In genomic region chr2:57181692-57182541, GRCm38 (mm10) we compare ENCODE assay signal across 8 mouse cellular contexts. TPM values are rescaled to one million over a fixed set of nuclear protein-coding genes. Genes with fewer than 3 reads are reported as not detected.
A peak's percentile ranks its signal among the peaks of the same experiment; 100 is the strongest.
DNase-seq lines count a peak whose midpoint lies in the region; ATAC-seq lines count a peak whose summit lies in the region.

No protein-coding gene starts in this region.

- peak overlapping the region; percentile 62 for H3K9ac ChIP-seq in hindbrain, embryonic 11.5 days (ENCODE audit: low read depth, low read length)

- H3K27ac ChIP-seq in hindbrain, embryonic 11.5 days (ENCODE audit: low read depth, low read length), result peak overlapping the region; percentile 65; the same call in 1 of the 2 replicates

- H3K4me2 ChIP-seq in hindbrain, embryonic 11.5 days (replicated peaks; ENCODE audit: low read depth, low read length), result peak overlapping the region; percentile 19; the same call in 1 of the 2 replicates

- no peaks in the 10 kb centered on the region for H3K9me3 ChIP-seq in hindbrain, embryonic 11.5 days (ENCODE audit: control insufficient read depth, low read length)

- under 1% methylated on average over 37 of the region's 37 CpGs for WGBS in hindbrain, embryonic 11.5 days

- peak; percentile 92 for DNase-seq in MN1 (ENCODE audit: low spot score)
- DNase-seq in cerebellum, adult 9-10 months, result peak; percentile 98
- peak; percentile 89 to 97 for DNase-seq in frontal cortex, adult 2 months (ENCODE audit: extremely low spot score in 1 of 2, low spot score in 1 of 2)
- peak; percentile 95 for DNase-seq in hindbrain, embryonic 11.5 days (ENCODE audit: low spot score)
- DNase-seq in layer of hippocampus, postnatal 10 days (ENCODE audit: low spot score in 2 of 2), result peak; percentile 93 to 96
- DNase-seq in lung, postnatal 10 days, result peak; percentile 96
- DNase-seq in ovary, postnatal 36 days (ENCODE audit: low spot score), result peak; percentile 95
- peak; percentile 95 for DNase-seq in thymus, postnatal 25 days

- ATAC-seq in hindbrain, embryonic 11.5 days (ENCODE audit: low FRiP score), result peak; percentile 98

- H3K4me3 ChIP-seq in hindbrain, embryonic 11.5 days (ENCODE audit: low read depth, low read length), result peak overlapping the region; percentile 51

- H3K36me3 ChIP-seq in hindbrain, embryonic 11.5 days (ENCODE audit: control insufficient read depth, insufficient read depth, low read length), result no peaks in the 10 kb centered on the region

- no peaks in the 10 kb centered on the region for H3K4me1 ChIP-seq in hindbrain, embryonic 11.5 days (replicated peaks; ENCODE audit: control insufficient read depth, insufficient read depth, low read length)

- no peaks in the 10 kb centered on the region for H3K27me3 ChIP-seq in hindbrain, embryonic 11.5 days (ENCODE audit: control insufficient read depth, insufficient read depth, low read length)

RNA-seq across cellular contexts. Expression of gene Gpd2, which starts 55.5 kb away (rescaled TPM):
- polyA plus RNA-seq in frontal cortex, adult 2 months (2012; rRNA removed), result 41.6 and 48.7 TPM in 2 replicates
- 18.2 and 22.6 TPM in 2 replicates for polyA plus RNA-seq in hindbrain, embryonic 11.5 days (2014; fragmentation: Nextera tagmentation; extraction: Ambion mirVana)
- 100 to 1,000 TPM; 124 to 139 TPM for total RNA-seq in layer of hippocampus, postnatal 10 days (2021)

RNA-seq across cellular contexts. Expression of gene Nr4a2, which starts 58.1 kb away (rescaled TPM):
- polyA plus RNA-seq in frontal cortex, adult 2 months (2012; rRNA removed), result 10.6 and 21.0 TPM in 2 replicates
- polyA plus RNA-seq in hindbrain, embryonic 11.5 days (2014; fragmentation: Nextera tagmentation; extraction: Ambion mirVana), result 13.9 and 15.6 TPM in 2 replicates
- total RNA-seq in layer of hippocampus, postnatal 10 days (2021), result 10 to 100 TPM; 55.5 to 75.3 TPM

Comparison
In these comparisons a context has a peak if more than half of its experiments do, and no peak if none do; other contexts are left out.
1. Peak in every context shown above with its lines: DNase-seq, ATAC-seq, H3K4me3 ChIP-seq and H3K27ac ChIP-seq.